Mouse (Mus musculus): Measurements from ENCODE around the gene Tmem201.

Gene Tmem201

DNA sequence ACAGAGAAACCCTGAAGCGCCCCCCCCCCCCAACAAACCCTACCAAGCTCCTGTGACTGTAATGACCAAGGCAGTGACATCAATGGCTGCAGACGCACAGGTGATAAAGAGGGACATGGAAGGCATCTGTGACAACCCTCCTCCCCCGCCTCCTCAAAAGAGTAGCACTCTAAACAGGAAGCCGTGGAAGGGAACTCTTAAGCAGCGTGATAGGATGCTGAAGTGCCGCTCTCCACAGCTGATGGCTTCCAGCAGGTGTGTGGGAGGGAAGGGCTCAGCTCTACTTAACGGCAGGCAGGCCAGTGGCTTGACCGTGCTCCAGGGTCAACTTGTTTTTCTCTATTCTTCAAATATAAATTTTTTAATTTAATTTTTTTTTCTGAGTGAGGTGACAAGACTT, 16.7 kb downstream of the Tmem201 start:
- DNase-seq (ENCODE audit: low spot score in 2 of 2): no peak

GRCm38 (mm10) chr4:149719686-149720085, 18.2 kb downstream of the Tmem201 start:
- DNase-seq (ENCODE audit: low spot score in 2 of 2): peak; percentile 53 to 69

- no peak for DNase-seq (ENCODE audit: low spot score in 2 of 2)
Measured at GRCm38 (mm10) chr4:149714542-149714941, 23.3 kb downstream of the Tmem201 start.

GRCm38 (mm10) chr4:149711955-149712354, 25.9 kb downstream of the Tmem201 start:
- peak in 1 of 2 experiments; percentile 57 for DNase-seq (ENCODE audit: low spot score in 2 of 2)

GRCm38 (mm10) chr4:149711485-149711884, 26.4 kb downstream of the Tmem201 start:
- no peak for DNase-seq (ENCODE audit: low spot score in 2 of 2)

GRCm38 (mm10) chr4:149710510-149710909, 27.3 kb downstream of the Tmem201 start:
- no peak for DNase-seq (ENCODE audit: low spot score in 2 of 2)

GRCm38 (mm10) chr4:149705941-149706340, 31.9 kb downstream of the Tmem201 start:
- DNase-seq (ENCODE audit: low spot score in 2 of 2): no peak

GRCm38 (mm10) chr4:149705298-149705697, 32.5 kb downstream of the Tmem201 start:
- DNase-seq (ENCODE audit: low spot score in 2 of 2): no peak

GRCm38 (mm10) chr4:149702210-149702979, 35.4 kb downstream of the Tmem201 start, which contains the start of gene Pik3cd:
Gene Pik3cd (minus strand): TSS chr4:149702571.
- DNase-seq (ENCODE audit: low spot score in 2 of 2): no peak

GRCm38 (mm10) chr4:149701426-149702209, 36.2 kb downstream of the Tmem201 start:
- DNase-seq (ENCODE audit: low spot score in 2 of 2): no peak

DNA sequence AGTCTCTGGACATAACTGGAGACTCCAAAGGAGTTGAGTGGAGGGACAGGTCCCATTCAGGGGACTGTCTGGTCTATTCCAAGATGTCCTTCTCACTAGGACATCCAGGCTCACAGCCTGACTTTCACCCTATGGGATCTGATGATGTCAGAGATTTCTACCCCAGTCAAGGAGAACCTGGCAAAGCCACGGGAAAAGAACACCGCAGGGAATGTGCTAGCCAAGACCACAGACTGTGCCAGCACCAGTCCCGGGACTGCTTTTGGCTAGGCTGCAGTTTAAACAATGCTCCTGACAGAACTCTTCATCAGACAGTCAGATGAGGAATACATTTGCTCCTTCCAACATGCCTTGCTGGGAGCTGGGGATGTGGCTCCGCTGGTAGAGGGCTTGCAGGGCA, 37.9 kb downstream of the Tmem201 start:
- no peak for DNase-seq (ENCODE audit: low spot score in 2 of 2)

- DNase-seq (ENCODE audit: low spot score in 2 of 2): peak in 1 of 2 experiments; percentile 32
Measured at GRCm38 (mm10) chr4:149698197-149698821, 39.5 kb downstream of the Tmem201 start.

GRCm38 (mm10) chr4:149697506-149698196, 40.2 kb downstream of the Tmem201 start:
- no peak for DNase-seq (ENCODE audit: low spot score in 2 of 2)

DNA sequence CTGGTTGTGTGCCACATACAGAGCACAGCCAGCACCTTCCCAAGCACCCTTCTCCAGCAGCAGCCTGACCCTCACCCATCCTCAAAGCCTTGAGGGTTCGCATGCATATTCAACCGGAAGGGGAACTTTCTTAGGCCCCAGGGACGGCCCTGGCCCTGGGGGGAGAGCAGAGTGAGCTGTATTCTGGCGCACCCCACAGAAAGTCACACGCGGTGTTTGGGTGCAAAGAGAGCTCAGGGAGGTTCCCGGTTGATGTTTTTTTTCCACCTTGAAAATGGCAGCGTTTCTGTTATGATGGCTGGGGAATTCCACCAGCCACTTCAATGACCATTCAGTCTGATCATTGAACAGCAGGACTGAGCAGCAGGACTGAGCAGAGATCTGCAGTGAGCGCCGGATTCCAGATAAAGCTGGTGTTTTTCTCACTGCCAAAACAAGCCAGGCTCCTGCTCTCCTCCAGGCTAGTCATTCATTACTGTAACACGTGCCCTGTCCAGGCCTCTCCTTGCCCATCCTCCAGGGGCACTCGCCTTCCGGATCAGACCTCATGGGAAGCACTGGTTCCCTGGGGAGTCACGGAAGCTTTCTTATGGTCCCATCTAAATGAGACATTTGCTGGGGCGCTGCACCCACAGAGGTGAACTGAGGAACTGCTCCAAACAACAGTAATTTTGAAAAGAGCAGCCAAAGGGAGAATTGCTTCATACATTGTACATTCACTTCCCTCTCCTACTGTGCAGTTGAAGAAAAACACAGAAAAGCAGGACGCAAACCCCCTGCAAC, 41.5 kb downstream of the Tmem201 start:
- no peak for DNase-seq (ENCODE audit: low spot score in 2 of 2)

DNA sequence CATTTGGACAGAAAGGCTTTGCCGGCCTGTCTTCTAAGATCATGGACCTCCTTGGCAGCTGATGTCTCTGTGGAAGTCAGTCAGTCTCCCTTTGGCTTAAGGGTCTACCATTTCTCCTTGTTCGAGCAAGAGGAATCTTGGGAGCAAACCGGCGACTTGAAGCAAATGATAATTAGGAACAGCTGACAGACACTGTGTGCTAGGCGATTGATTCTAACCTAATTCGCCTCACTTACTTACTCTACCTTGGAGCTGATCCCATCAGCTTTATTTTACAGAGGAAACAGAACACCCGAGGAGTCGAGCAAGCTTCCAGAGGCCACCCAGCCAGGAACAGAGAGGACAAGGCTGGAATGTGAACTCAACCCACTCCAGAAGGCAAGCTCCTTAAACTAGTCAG, 46.5 kb downstream of the Tmem201 start:
- no peak for DNase-seq (ENCODE audit: low spot score in 2 of 2)

- no peak for DNase-seq (ENCODE audit: low spot score in 2 of 2)
Measured at GRCm38 (mm10) chr4:149690828-149691280, 47.0 kb downstream of the Tmem201 start.

DNA sequence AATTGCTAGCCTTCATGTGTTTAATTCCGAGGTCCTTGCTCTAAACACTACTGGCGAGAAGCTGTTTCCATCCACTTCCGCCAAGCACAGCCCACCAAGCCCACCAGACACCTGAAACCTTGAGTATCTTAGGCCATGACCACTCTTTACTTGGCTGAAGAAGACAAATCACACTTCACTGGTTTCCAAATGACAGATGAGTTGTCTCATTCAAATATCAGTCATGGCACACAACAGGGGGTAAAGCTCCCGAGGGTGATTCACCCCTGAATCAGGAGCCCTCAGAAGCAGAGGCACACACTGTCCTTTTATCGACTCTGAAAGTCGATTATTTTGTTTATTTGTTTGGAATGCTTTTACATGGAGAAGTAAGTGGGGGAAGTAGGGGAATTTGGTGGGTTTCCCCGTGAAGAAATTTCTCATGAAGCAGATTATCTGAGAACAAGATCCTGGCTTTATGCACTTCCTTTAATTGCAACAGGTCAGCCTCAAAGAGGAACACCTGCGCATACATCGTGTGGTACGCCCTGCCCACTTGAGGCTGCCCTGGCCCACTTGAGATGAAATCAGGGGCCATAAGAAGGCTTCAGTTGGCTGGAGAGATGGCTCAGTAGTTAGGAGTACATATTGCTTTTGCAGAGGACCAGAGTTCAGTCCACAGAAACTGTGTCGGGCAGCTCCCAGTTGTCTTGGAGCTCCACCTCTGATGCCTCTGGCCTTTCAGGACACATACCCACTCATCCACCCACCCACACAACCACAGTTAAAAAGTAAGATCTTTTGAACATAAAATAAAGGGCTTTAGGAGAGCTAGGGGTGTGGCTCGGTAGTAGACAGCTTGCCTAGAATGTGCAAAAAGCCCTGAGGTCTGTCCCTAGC, 47.8 kb downstream of the Tmem201 start:
- DNase-seq (ENCODE audit: low spot score in 2 of 2): no peak

DNA sequence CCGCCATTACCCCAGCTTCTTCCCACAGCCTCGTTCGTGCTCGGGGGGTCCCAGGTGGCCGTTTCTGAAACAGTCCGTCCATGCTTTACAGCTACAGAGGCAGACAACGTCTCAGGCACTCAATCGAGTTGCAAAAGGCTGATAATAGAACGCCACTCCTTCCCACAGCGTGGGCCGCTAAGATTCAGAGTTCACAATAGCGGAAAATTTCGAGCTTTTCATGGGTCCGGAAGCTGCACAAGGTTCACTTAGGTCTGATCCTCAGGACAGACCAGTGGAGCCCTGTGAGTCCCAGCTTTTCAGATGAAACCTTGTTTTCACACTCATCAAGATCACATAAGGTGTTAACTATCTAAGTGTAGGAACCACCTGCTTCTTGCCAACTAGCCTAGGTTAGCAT, 49.0 kb downstream of the Tmem201 start:
- DNase-seq (ENCODE audit: low spot score in 2 of 2): no peak

- DNase-seq (ENCODE audit: low spot score in 2 of 2): no peak
Measured at GRCm38 (mm10) chr4:149684841-149685623, 52.8 kb downstream of the Tmem201 start.

All from cerebellum, postnatal 4 days (tissue).